Mouse (Mus musculus): ENCODE measurements at regions not wholly inside any gene's neighbourhood (a gene's known extent, or its start where the extent isn't known, plus 50 kb on each side); places are given as distances from the start of the nearest gene placed in this dataset.

- TF ChIP-seq CTCF (IDR thresholded peaks at IDR 0.05; ENCODE audit: low read depth, low read length) (no peak), POLR2A (IDR thresholded peaks at IDR 0.05; ENCODE audit: borderline replicate concordance, low read depth, low read length) (no peak)
These were observed 147.4 kb upstream of the Trpm3 start for GRCm38 (mm10) chr19:21991413-21991812.
